Mouse (Mus musculus) embryonic facial prominence, embryonic 11.5 days (tissue): ENCODE measurements around the gene Dapk2. TPM values are rescaled to one million over a fixed set of nuclear protein-coding genes. Genes with fewer than 3 reads are reported as not detected.

Experiments used
- ATAC-seq: fragments of 200-750 bp; cut with Nextera tagmentation; replicated peaks from 2 replicates; pipeline ENCODE4 v1.8.0; 2017; ENCODE audit warnings: low read depth; ENCODE audit not compliant: insufficient number of reproducible peaks, low FRiP score, low TSS enrichment
- DNase-seq: peaks from one replicate; pipeline ENCODE4 v3.0.0-alpha.2; 2015; ENCODE audit warnings: low spot score
- H3K27ac ChIP-seq: fragments of 300-500 bp; sonication (generic); replicated peaks from 2 replicates; pipeline ENCODE4 v1.5.1; 2014; ENCODE audit warnings: mild to moderate bottlenecking, low read depth, low read length, control low read depth
- H3K27me3 ChIP-seq: fragments of 300-500 bp; sonication (generic); 2 replicates; pipeline ENCODE4 v1.6.1; 2014; ENCODE audit warnings: mild to moderate bottlenecking, low read length, moderate library complexity, mixed read lengths; ENCODE audit not compliant: control insufficient read depth, insufficient read depth
- H3K36me3 ChIP-seq: fragments of 300-500 bp; sonication (generic); replicated peaks from 2 replicates; pipeline ENCODE4 v1.6.1; 2014; ENCODE audit warnings: low read depth, mild to moderate bottlenecking, low read length, moderate library complexity, mixed read lengths; ENCODE audit not compliant: control insufficient read depth, insufficient read depth
- H3K4me1 ChIP-seq: fragments of 300-500 bp; sonication (generic); 2 replicates; pipeline ENCODE4 v1.6.1; 2014; ENCODE audit warnings: low read length, mixed read lengths; ENCODE audit not compliant: control insufficient read depth, insufficient read depth
- H3K4me2 ChIP-seq: fragments of 300-500 bp; sonication (generic); 2 replicates; pipeline ENCODE4 v1.6.1; 2014; ENCODE audit warnings: low read depth, mild to moderate bottlenecking, control low read depth, low read length, moderate library complexity
- H3K4me3 ChIP-seq: fragments of 300-500 bp; sonication (generic); 2 replicates; pipeline ENCODE4 v1.5.1; 2014; ENCODE audit warnings: low read depth, low read length, control low read depth
- H3K9ac ChIP-seq: fragments of 300-500 bp; sonication (generic); replicated peaks from 2 replicates; pipeline ENCODE4 v1.6.1; 2014; ENCODE audit warnings: mild to moderate bottlenecking, control low read depth, low read length
- H3K9me3 ChIP-seq: fragments of 300-500 bp; sonication (generic); replicated peaks from 2 replicates; pipeline ENCODE4 v1.6.1; 2016; ENCODE audit warnings: mild to moderate bottlenecking, low read length, inconsistent platforms, mixed read lengths; ENCODE audit not compliant: control insufficient read depth
- WGBS: fragments of 180-500 bp; shearing (Covaris S2); extraction: QIAGEN DNeasy Blood & Tissue Kit; methylation state at CpG from one replicate; pipeline ENCODE4 v1.1.7; 2014; 5-methylcytosine and 5-hydroxymethylcytosine counted together
- polyA plus RNA-seq: library from polyadenylated mRNA; unstranded; fragments of >200 nt; fragmentation: Nextera tagmentation; extraction: Ambion mirVana; gene quantifications from 2 replicates; pipeline ENCODE4 v1.2.1, GENCODE M21; 2014

The Dapk2 gene
- polyA plus RNA-seq, 1 experiment from 2014 or later, result 6.2 TPM

- Histone ChIP-seq H3K27ac (no peak overlapping the region), H3K9me3 (no peaks in the 10 kb centered on the region), H3K9ac (no peak overlapping the region), H3K4me1 (no peaks in the 10 kb centered on the region), H3K36me3 (no peaks in the 10 kb centered on the region), H3K4me3 (no peak overlapping the region), H3K4me2 (no peak overlapping the region), H3K27me3 (no peaks in the 10 kb centered on the region)
- WGBS, result 94% methylated on average over 1 of the region's 1 CpGs
- ATAC-seq (no peak), DNase-seq (no peak)
These were observed 40.5 kb downstream of the Dapk2 start for GRCm38 (mm10) chr9:66198533-66198932.

GRCm38 (mm10) chr9:66199657-66200410 lies 41.8 kb downstream of the Dapk2 start:
- Histone ChIP-seq H3K9me3 (no peaks in the 10 kb centered on the region), H3K4me2 (no peak overlapping the region), H3K9ac (no peak overlapping the region), H3K27ac (no peak overlapping the region), H3K27me3 (no peaks in the 10 kb centered on the region), H3K36me3 (no peaks in the 10 kb centered on the region), H3K4me3 (no peak overlapping the region), H3K4me1 (no peaks in the 10 kb centered on the region)
- DNase-seq, result no peak
- ATAC-seq, result no peak
- WGBS, result 81% methylated on average over 14 of the region's 14 CpGs

- no peak for ATAC-seq
- Histone ChIP-seq H3K36me3 (no peaks in the 10 kb centered on the region), H3K4me1 (no peaks in the 10 kb centered on the region), H3K27ac (no peak overlapping the region), H3K4me2 (no peak overlapping the region), H3K4me3 (no peak overlapping the region), H3K9me3 (no peaks in the 10 kb centered on the region), H3K27me3 (no peaks in the 10 kb centered on the region), H3K9ac (no peak overlapping the region)
- 77% methylated on average over 5 of the region's 5 CpGs for WGBS
- DNase-seq, result no peak
These were observed 42.4 kb downstream of the Dapk2 start for GRCm38 (mm10) chr9:66200411-66200789.

- Histone ChIP-seq H3K27ac (no peak overlapping the region), H3K27me3 (no peaks in the 10 kb centered on the region), H3K4me1 (no peaks in the 10 kb centered on the region), H3K9me3 (no peaks in the 10 kb centered on the region), H3K4me3 (no peak overlapping the region), H3K4me2 (no peak overlapping the region), H3K9ac (no peak overlapping the region), H3K36me3 (no peaks in the 10 kb centered on the region)
- 59% methylated on average over 6 of the region's 6 CpGs for WGBS
- ATAC-seq (no peak), DNase-seq (no peak)
These were observed 43.6 kb downstream of the Dapk2 start for GRCm38 (mm10) chr9:66201665-66202064.

GRCm38 (mm10) chr9:66202463-66202862 lies 44.4 kb downstream of the Dapk2 start:
- no peaks in the 10 kb centered on the region for H3K4me1 ChIP-seq
- 77% methylated on average over 7 of the region's 7 CpGs for WGBS
- no peak overlapping the region for H3K4me3 ChIP-seq
- H3K9me3 ChIP-seq, result no peaks in the 10 kb centered on the region
- no peaks in the 10 kb centered on the region for H3K27me3 ChIP-seq
- H3K36me3 ChIP-seq, result no peaks in the 10 kb centered on the region
- H3K27ac ChIP-seq, result no peak overlapping the region
- no peak overlapping the region for H3K4me2 ChIP-seq
- H3K9ac ChIP-seq, result no peak overlapping the region
- no peak for DNase-seq
- ATAC-seq, result no peak

- H3K4me1 ChIP-seq, result no peaks in the 10 kb centered on the region
- H3K27me3 ChIP-seq, result no peaks in the 10 kb centered on the region
- DNase-seq, result no peak
- H3K4me3 ChIP-seq, result no peak overlapping the region
- WGBS, result 85% methylated on average over 9 of the region's 9 CpGs
- no peak overlapping the region for H3K9ac ChIP-seq
- no peak overlapping the region for H3K4me2 ChIP-seq
- H3K27ac ChIP-seq, result no peak overlapping the region
- no peaks in the 10 kb centered on the region for H3K36me3 ChIP-seq
- no peak for ATAC-seq
- no peaks in the 10 kb centered on the region for H3K9me3 ChIP-seq
These were observed 47.7 kb downstream of the Dapk2 start for GRCm38 (mm10) chr9:66205702-66206101.

- DNase-seq, result no peak
These were observed 48.8 kb downstream of the Dapk2 start for GRCm38 (mm10) chr9:66206825-66207224.

GRCm38 (mm10) chr9:66211420-66211819 lies 53.4 kb downstream of the Dapk2 start:
- Histone ChIP-seq H3K27ac (no peak overlapping the region), H3K4me3 (no peak overlapping the region), H3K9me3 (no peaks in the 10 kb centered on the region), H3K9ac (no peak overlapping the region), H3K4me1 (0 out of 2 replicates have a peak, but pooled peaks cover 4% of the 10 kb centered on the region), H3K4me2 (no peak overlapping the region), H3K27me3 (no peaks in the 10 kb centered on the region), H3K36me3 (no peaks in the 10 kb centered on the region)
- WGBS, result 45% methylated on average over 4 of the region's 4 CpGs
- ATAC-seq, result no peak
- DNase-seq, result no peak

More at GRCm38 (mm10) chr9:66206825-66207224, 48.8 kb downstream of the Dapk2 start:
- WGBS, result 59% methylated on average over 5 of the region's 5 CpGs
- no peaks in the 10 kb centered on the region for H3K27me3 ChIP-seq
- H3K4me1 ChIP-seq, result no peaks in the 10 kb centered on the region
- no peak overlapping the region for H3K4me3 ChIP-seq
- no peak overlapping the region for H3K27ac ChIP-seq
- no peaks in the 10 kb centered on the region for H3K9me3 ChIP-seq
- H3K9ac ChIP-seq, result no peak overlapping the region
- H3K4me2 ChIP-seq, result no peak overlapping the region
- H3K36me3 ChIP-seq, result no peaks in the 10 kb centered on the region
- no peak for ATAC-seq
